Mouse (Mus musculus): Measurements from ENCODE around the gene Ophn1. TPM values are rescaled to one million over a fixed set of nuclear protein-coding genes. Genes with fewer than 3 reads are reported as not detected.

Gene Ophn1
- total and polyA plus RNA-seq, 3 experiments, result not detected

GRCm38 (mm10) chrX:98681281-98681680 is 209.5 kb downstream of the Ophn1 start:
- Histone ChIP-seq H3K79me2 (ENCODE audit: control insufficient read depth, insufficient read depth, low read length, poor library complexity) (no peaks in the 10 kb centered on the region), H3K4me1 (ENCODE audit: control insufficient read depth in 1 of 2, insufficient read depth in 2 of 2, low read length in 2 of 2) (no peaks in the 10 kb centered on the region), H3K36me3 (ENCODE audit: control insufficient read depth in 1 of 2, insufficient read depth in 2 of 2, low read length in 2 of 2) (no peaks in the 10 kb centered on the region), H3K9ac (ENCODE audit: control insufficient read depth, low read depth, low read length, poor library complexity, severe bottlenecking) (no peak overlapping the region), H3K9me3 (replicated peaks; ENCODE audit: insufficient read depth, low read length) (no peaks in the 10 kb centered on the region), H3K27ac (ENCODE audit: control insufficient read depth, low read depth, low read length) (no peak overlapping the region), H3K27me3 (ENCODE audit: control insufficient read depth in 1 of 2, insufficient read depth in 2 of 2, low read length in 2 of 2) (no peaks in the 10 kb centered on the region), H3K4me3 (ENCODE audit: control insufficient read depth in 1 of 2, insufficient read depth in 1 of 2, low read depth in 2 of 2, low read length in 2 of 2) (no peak overlapping the region)
- TF ChIP-seq HCFC1 (IDR thresholded peaks at IDR 0.05; ENCODE audit: low read depth, low read length) (no peak), JUND (IDR thresholded peaks at IDR 0.05; ENCODE audit: low read depth, low read length) (no peak), CHD2 (IDR thresholded peaks at IDR 0.05; ENCODE audit: low read length) (no peak), SIN3A (IDR thresholded peaks at IDR 0.05; ENCODE audit: low read length) (no peak), CTCF (IDR thresholded peaks at IDR 0.05 in 2 of 3, conservative IDR thresholded peaks at IDR 0.05 in 1 of 3; ENCODE audit: control insufficient read depth in 1 of 3, insufficient read depth in 1 of 3, low read depth in 2 of 3, low read length in 3 of 3, poor library complexity in 1 of 3, severe bottlenecking in 1 of 3) (no peak), TCF12 (IDR thresholded peaks at IDR 0.05; ENCODE audit: low read depth, low read length) (no peak), RAD21 (IDR thresholded peaks at IDR 0.05; ENCODE audit: low read depth, low read length) (no peak), POLR2A (IDR thresholded peaks at IDR 0.05; ENCODE audit: control insufficient read depth in 1 of 2, insufficient read depth in 1 of 2, low read depth in 1 of 2, low read length in 2 of 2, poor library complexity in 1 of 2) (no peak), USF1 (IDR thresholded peaks at IDR 0.05; ENCODE audit: low read depth, low read length) (no peak), ETS1 (IDR thresholded peaks at IDR 0.05; ENCODE audit: low read depth, low read length) (no peak), TAL1 (IDR thresholded peaks at IDR 0.05; ENCODE audit: low read length) (no peak), NELFE (IDR thresholded peaks at IDR 0.05; ENCODE audit: low read depth, low read length) (no peak), POLR2AphosphoS2 (IDR thresholded peaks at IDR 0.05; ENCODE audit: low read length) (no peak), UBTF (IDR thresholded peaks at IDR 0.05; ENCODE audit: borderline replicate concordance, insufficient read depth, low read depth, low read length) (no peak), CHD1 (IDR thresholded peaks at IDR 0.05; ENCODE audit: low read depth, low read length) (no peak)
- no peak for DNase-seq (ENCODE audit: low read depth, low spot score)

GRCm38 (mm10) chrX:98670988-98671387 is 219.8 kb downstream of the Ophn1 start:
- Histone ChIP-seq H3K27me3 (ENCODE audit: control insufficient read depth in 1 of 2, insufficient read depth in 2 of 2, low read length in 2 of 2) (no peaks in the 10 kb centered on the region), H3K9ac (ENCODE audit: control insufficient read depth, low read depth, low read length, poor library complexity, severe bottlenecking) (no peak overlapping the region), H3K9me3 (replicated peaks; ENCODE audit: insufficient read depth, low read length) (no peaks in the 10 kb centered on the region), H3K36me3 (ENCODE audit: control insufficient read depth in 1 of 2, insufficient read depth in 2 of 2, low read length in 2 of 2) (no peaks in the 10 kb centered on the region), H3K79me2 (ENCODE audit: control insufficient read depth, insufficient read depth, low read length, poor library complexity) (no peaks in the 10 kb centered on the region), H3K4me3 (ENCODE audit: control insufficient read depth in 1 of 2, insufficient read depth in 1 of 2, low read depth in 2 of 2, low read length in 2 of 2) (no peak overlapping the region), H3K27ac (ENCODE audit: control insufficient read depth, low read depth, low read length) (no peak overlapping the region), H3K4me1 (ENCODE audit: control insufficient read depth in 1 of 2, insufficient read depth in 2 of 2, low read length in 2 of 2) (no peaks in the 10 kb centered on the region)
- TF ChIP-seq SIN3A (IDR thresholded peaks at IDR 0.05; ENCODE audit: low read length) (no peak), USF2 (IDR thresholded peaks at IDR 0.05; ENCODE audit: borderline replicate concordance in 1 of 2, insufficient read depth in 1 of 2, low read depth in 1 of 2, low read length in 2 of 2) (no peak), MAZ (IDR thresholded peaks at IDR 0.05; ENCODE audit: low read depth, low read length) (no peak), MYC (IDR thresholded peaks at IDR 0.05; ENCODE audit: low read depth, low read length) (no peak), ZC3H11A (IDR thresholded peaks at IDR 0.05; ENCODE audit: low read depth, low read length) (no peak), KAT2A (conservative IDR thresholded peaks at IDR 0.05; ENCODE audit: low read depth, low read length) (no peak), TBP (IDR thresholded peaks at IDR 0.05; ENCODE audit: low read depth, low read length) (no peak), EP300 (IDR thresholded peaks at IDR 0.05; ENCODE audit: low read depth in 1 of 2, low read length in 2 of 2) (no peak), UBTF (IDR thresholded peaks at IDR 0.05; ENCODE audit: borderline replicate concordance, insufficient read depth, low read depth, low read length) (no peak)
- DNase-seq (ENCODE audit: low read depth, low spot score), result no peak
